Mouse (Mus musculus) testis, postnatal 14 days (tissue): Measurements from ENCODE around the gene Arhgef17.
A peak's percentile ranks its signal among the peaks of the same experiment; 100 is the strongest.
"Not testable (repeated sequence)": the region's sequence is repeated elsewhere in the genome, so short reads cannot be mapped to it uniquely, and the experiment has no call there.

ENCODE experiments used
- DNase-seq: peaks from one replicate; pipeline ENCODE4 v3.0.0; 2021; ENCODE audit warnings: low spot score

Gene Arhgef17

GRCm38 (mm10) chr7:100873197-100873596 is 58.7 kb downstream of the Arhgef17 start:
- no peak for DNase-seq

GRCm38 (mm10) chr7:100871892-100872291 is 60.0 kb downstream of the Arhgef17 start:
- no peak for DNase-seq

GRCm38 (mm10) chr7:100871355-100871754 is 60.6 kb downstream of the Arhgef17 start:
- no peak for DNase-seq

GRCm38 (mm10) chr7:100869877-100870629 is 61.9 kb downstream of the Arhgef17 start:
- no peak for DNase-seq

- no peak for DNase-seq
Observed at GRCm38 (mm10) chr7:100868551-100868950, 63.4 kb downstream of the Arhgef17 start.

- DNase-seq, result no peak
Observed at GRCm38 (mm10) chr7:100867561-100867960, 64.3 kb downstream of the Arhgef17 start.

- no peak for DNase-seq
Observed at GRCm38 (mm10) chr7:100866675-100867074, 65.2 kb downstream of the Arhgef17 start.

- DNase-seq, result peak; percentile 95
Observed at GRCm38 (mm10) chr7:100862828-100863638, 68.9 kb downstream of the Arhgef17 start, which contains the start of gene Relt. Gene Relt (minus strand): TSS chr7:100863446.

GRCm38 (mm10) chr7:100862353-100862752 is 69.6 kb downstream of the Arhgef17 start:
- no peak for DNase-seq

GRCm38 (mm10) chr7:100861209-100861608 is 70.7 kb downstream of the Arhgef17 start:
- DNase-seq, result no peak

GRCm38 (mm10) chr7:100860450-100860849 is 71.5 kb downstream of the Arhgef17 start:
- no peak for DNase-seq

GRCm38 (mm10) chr7:100855795-100856573 is 75.9 kb downstream of the Arhgef17 start:
- DNase-seq, result no peak

GRCm38 (mm10) chr7:100855300-100855699 is 76.6 kb downstream of the Arhgef17 start:
- no peak for DNase-seq

- no peak for DNase-seq
Observed at GRCm38 (mm10) chr7:100854861-100855260, 77.0 kb downstream of the Arhgef17 start.

- DNase-seq, result no peak
Observed at GRCm38 (mm10) chr7:100854137-100854814, 77.6 kb downstream of the Arhgef17 start.

- no peak for DNase-seq
Observed at GRCm38 (mm10) chr7:100853396-100853795, 78.5 kb downstream of the Arhgef17 start.

- no peak for DNase-seq
Observed at GRCm38 (mm10) chr7:100851481-100852356, 80.2 kb downstream of the Arhgef17 start.

- DNase-seq, result no peak
Observed at GRCm38 (mm10) chr7:100849508-100849907, 82.4 kb downstream of the Arhgef17 start.

GRCm38 (mm10) chr7:100848744-100849143 is 83.2 kb downstream of the Arhgef17 start:
- no peak for DNase-seq

- DNase-seq, result no peak
Observed at GRCm38 (mm10) chr7:100847131-100847530, 84.8 kb downstream of the Arhgef17 start.

- not testable (repeated sequence) for DNase-seq
Observed at GRCm38 (mm10) chr7:100846033-100846432, 85.9 kb downstream of the Arhgef17 start.
